Mouse (Mus musculus): ENCODE measurements around the gene Gm20403. TPM values are rescaled to one million over a fixed set of nuclear protein-coding genes. Genes with fewer than 3 reads are reported as not detected.

Gene Gm20403
- polyA plus RNA-seq, 1 experiment from 2014 or later, result not detected

DNA sequence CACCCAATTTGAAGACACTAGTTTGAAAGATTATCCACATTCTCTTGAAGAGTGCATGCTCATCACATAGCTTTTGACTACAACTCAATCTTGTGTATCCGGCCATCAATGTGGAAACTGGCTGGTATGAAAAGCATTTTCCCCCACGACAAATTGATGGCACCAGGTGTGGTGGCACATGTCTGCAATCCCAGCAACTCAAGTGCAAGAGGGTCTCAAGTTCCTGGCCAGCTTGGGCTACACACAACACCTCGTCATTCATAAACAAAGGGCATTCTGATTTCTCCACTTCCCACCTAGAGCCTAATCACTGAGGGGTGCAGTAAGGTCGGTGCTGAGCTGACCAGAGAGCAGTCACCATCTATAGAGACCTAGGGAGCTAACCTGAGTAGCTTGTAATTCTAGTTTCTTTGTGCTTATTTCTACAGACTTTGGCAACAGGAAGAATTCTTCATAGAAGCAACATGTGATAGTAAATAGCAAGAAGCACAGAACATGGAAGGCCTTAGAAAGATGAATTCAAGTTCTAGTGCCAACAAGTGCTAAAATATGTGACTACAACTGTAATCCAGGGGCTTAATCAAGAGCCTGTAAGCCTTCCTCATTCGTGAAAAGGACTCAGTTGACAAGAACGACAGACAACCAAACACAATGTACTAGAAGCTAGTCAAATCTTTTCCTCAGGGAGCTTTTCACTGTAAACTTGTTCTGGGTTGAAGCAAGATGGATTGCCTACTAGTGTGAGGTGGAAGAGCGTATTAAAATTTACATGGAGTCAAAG is 3.2 kb downstream of the Gm20403 start:
- no peak overlapping the region for H3K4me3 ChIP-seq (ENCODE audit: low read length)
- H3K4me2 ChIP-seq (ENCODE audit: low read depth, low read length), result no peak overlapping the region
- H3K27me3 ChIP-seq (ENCODE audit: control insufficient read depth, insufficient read depth, low read depth, low read length), result no peaks in the 10 kb centered on the region
- H3K9ac ChIP-seq (ENCODE audit: low read length), result no peak overlapping the region
- H3K9me3 ChIP-seq (ENCODE audit: control insufficient read depth, low read length), result no peaks in the 10 kb centered on the region
- H3K27ac ChIP-seq (ENCODE audit: low read length), result no peak overlapping the region
- 78% methylated on average over 7 of the region's 7 CpGs for WGBS
- ATAC-seq (ENCODE audit: low read depth), result no peak
- no peaks in the 10 kb centered on the region for H3K36me3 ChIP-seq (ENCODE audit: control insufficient read depth, insufficient read depth, low read length)
- peaks cover 8% of the 10 kb centered on the region; the same call in 1 of the 2 replicates for H3K4me1 ChIP-seq (replicated peaks; ENCODE audit: control insufficient read depth, insufficient read depth, low read length)

- Histone ChIP-seq H3K27ac (ENCODE audit: low read length) (no peak overlapping the region), H3K9me3 (ENCODE audit: control insufficient read depth, low read length) (no peaks in the 10 kb centered on the region), H3K4me1 (replicated peaks; ENCODE audit: control insufficient read depth, insufficient read depth, low read length) (peaks cover 8% of the 10 kb centered on the region; the same call in 1 of the 2 replicates), H3K9ac (ENCODE audit: low read length) (no peak overlapping the region), H3K27me3 (ENCODE audit: control insufficient read depth, insufficient read depth, low read depth, low read length) (no peaks in the 10 kb centered on the region), H3K36me3 (ENCODE audit: control insufficient read depth, insufficient read depth, low read length) (no peaks in the 10 kb centered on the region), H3K4me2 (ENCODE audit: low read depth, low read length) (no peak overlapping the region), H3K4me3 (ENCODE audit: low read length) (no peak overlapping the region)
- WGBS, result 81% methylated on average over 6 of the region's 6 CpGs
- ATAC-seq (ENCODE audit: low read depth), result no peak
These were observed 4.4 kb downstream of the Gm20403 start for GRCm38 (mm10) chr12:54981962-54982361.

GRCm38 (mm10) chr12:54980939-54981338 is 5.4 kb downstream of the Gm20403 start:
- no peaks in the 10 kb centered on the region for H3K9me3 ChIP-seq (ENCODE audit: control insufficient read depth, low read length)
- 85% methylated on average over 5 of the region's 5 CpGs for WGBS
- peaks cover 8% of the 10 kb centered on the region; the same call in 1 of the 2 replicates for H3K4me1 ChIP-seq (replicated peaks; ENCODE audit: control insufficient read depth, insufficient read depth, low read length)
- no peak overlapping the region for H3K4me2 ChIP-seq (ENCODE audit: low read depth, low read length)
- no peak overlapping the region for H3K4me3 ChIP-seq (ENCODE audit: low read length)
- no peak for ATAC-seq (ENCODE audit: low read depth)
- H3K27ac ChIP-seq (ENCODE audit: low read length), result no peak overlapping the region
- H3K9ac ChIP-seq (ENCODE audit: low read length), result no peak overlapping the region
- H3K27me3 ChIP-seq (ENCODE audit: control insufficient read depth, insufficient read depth, low read depth, low read length), result no peaks in the 10 kb centered on the region
- H3K36me3 ChIP-seq (ENCODE audit: control insufficient read depth, insufficient read depth, low read length), result no peaks in the 10 kb centered on the region

DNA sequence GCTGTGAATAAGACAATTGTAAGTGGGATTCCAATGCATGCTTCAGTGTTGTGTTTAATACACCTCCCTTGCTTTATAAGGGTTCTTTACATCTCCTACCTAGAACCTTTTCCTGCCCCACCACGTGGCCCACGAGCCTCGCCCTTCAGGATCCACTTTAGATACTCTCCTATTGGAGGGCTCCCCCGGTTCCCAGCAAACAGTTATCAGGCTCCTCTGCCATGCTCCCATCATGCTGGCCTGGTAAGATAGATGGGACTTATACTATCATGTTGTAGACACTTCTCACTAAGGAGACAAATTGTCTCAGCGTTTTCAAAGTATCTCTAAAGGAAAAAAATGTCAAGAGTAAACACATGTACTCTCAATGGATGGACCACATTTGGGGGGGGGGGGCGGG is 5.8 kb downstream of the Gm20403 start:
- Histone ChIP-seq H3K9me3 (ENCODE audit: control insufficient read depth, low read length) (no peaks in the 10 kb centered on the region), H3K4me1 (replicated peaks; ENCODE audit: control insufficient read depth, insufficient read depth, low read length) (peaks cover 8% of the 10 kb centered on the region; the same call in 1 of the 2 replicates), H3K27me3 (ENCODE audit: control insufficient read depth, insufficient read depth, low read depth, low read length) (no peaks in the 10 kb centered on the region), H3K36me3 (ENCODE audit: control insufficient read depth, insufficient read depth, low read length) (no peaks in the 10 kb centered on the region), H3K9ac (ENCODE audit: low read length) (no peak overlapping the region), H3K4me2 (ENCODE audit: low read depth, low read length) (no peak overlapping the region), H3K27ac (ENCODE audit: low read length) (no peak overlapping the region), H3K4me3 (ENCODE audit: low read length) (no peak overlapping the region)
- ATAC-seq (ENCODE audit: low read depth), result no peak
- WGBS, result 49% methylated on average over 6 of the region's 6 CpGs

GRCm38 (mm10) chr12:54969033-54969432 is 17.3 kb downstream of the Gm20403 start:
- H3K36me3 ChIP-seq (ENCODE audit: control insufficient read depth, insufficient read depth, low read length), result peaks cover 10% of the 10 kb centered on the region; the same call in 1 of the 2 replicates
- no peak overlapping the region for H3K4me2 ChIP-seq (ENCODE audit: low read depth, low read length)

GRCm38 (mm10) chr12:54965532-54966160 is 20.7 kb downstream of the Gm20403 start:
- ATAC-seq (ENCODE audit: low read depth), result no peak
- Histone ChIP-seq H3K9me3 (ENCODE audit: control insufficient read depth, low read length) (no peaks in the 10 kb centered on the region), H3K27ac (ENCODE audit: low read length) (no peak overlapping the region), H3K9ac (ENCODE audit: low read length) (no peak overlapping the region), H3K4me3 (ENCODE audit: low read length) (no peak overlapping the region), H3K4me2 (ENCODE audit: low read depth, low read length) (no peak overlapping the region), H3K27me3 (ENCODE audit: control insufficient read depth, insufficient read depth, low read depth, low read length) (no peaks in the 10 kb centered on the region), H3K4me1 (replicated peaks; ENCODE audit: control insufficient read depth, insufficient read depth, low read length) (no peaks in the 10 kb centered on the region), H3K36me3 (ENCODE audit: control insufficient read depth, insufficient read depth, low read length) (peaks cover 4% of the 10 kb centered on the region; the same call in 1 of the 2 replicates)
- 95% methylated on average over 4 of the region's 4 CpGs for WGBS

More at GRCm38 (mm10) chr12:54969033-54969432, 17.3 kb downstream of the Gm20403 start:
- no peaks in the 10 kb centered on the region for H3K9me3 ChIP-seq (ENCODE audit: control insufficient read depth, low read length)
- no peak overlapping the region for H3K4me3 ChIP-seq (ENCODE audit: low read length)
- H3K27me3 ChIP-seq (ENCODE audit: control insufficient read depth, insufficient read depth, low read depth, low read length), result no peaks in the 10 kb centered on the region
- H3K27ac ChIP-seq (ENCODE audit: low read length), result no peak overlapping the region
- no peak overlapping the region for H3K9ac ChIP-seq (ENCODE audit: low read length)
- ATAC-seq (ENCODE audit: low read depth), result no peak
- WGBS, result 63% methylated on average over 3 of the region's 3 CpGs
- H3K4me1 ChIP-seq (replicated peaks; ENCODE audit: control insufficient read depth, insufficient read depth, low read length), result no peaks in the 10 kb centered on the region

- Histone ChIP-seq H3K4me2 (ENCODE audit: low read depth, low read length) (no peak overlapping the region), H3K4me3 (ENCODE audit: low read length) (no peak overlapping the region), H3K9ac (ENCODE audit: low read length) (no peak overlapping the region), H3K27ac (ENCODE audit: low read length) (no peak overlapping the region), H3K36me3 (ENCODE audit: control insufficient read depth, insufficient read depth, low read length) (peaks cover 6% of the 10 kb centered on the region; the same call in 1 of the 2 replicates), H3K4me1 (replicated peaks; ENCODE audit: control insufficient read depth, insufficient read depth, low read length) (no peaks in the 10 kb centered on the region), H3K27me3 (ENCODE audit: control insufficient read depth, insufficient read depth, low read depth, low read length) (no peaks in the 10 kb centered on the region), H3K9me3 (ENCODE audit: control insufficient read depth, low read length) (no peaks in the 10 kb centered on the region)
- 47% methylated on average over 2 of the region's 2 CpGs for WGBS
- no peak for ATAC-seq (ENCODE audit: low read depth)
These were observed 26.8 kb downstream of the Gm20403 start for GRCm38 (mm10) chr12:54959569-54959968.

- 73% methylated on average over 2 of the region's 2 CpGs for WGBS
- no peaks in the 10 kb centered on the region for H3K9me3 ChIP-seq (ENCODE audit: control insufficient read depth, low read length)
These were observed 29.4 kb downstream of the Gm20403 start for GRCm38 (mm10) chr12:54956974-54957373.

GRCm38 (mm10) chr12:54956457-54956856 is 29.9 kb downstream of the Gm20403 start:
- no peaks in the 10 kb centered on the region for H3K9me3 ChIP-seq (ENCODE audit: control insufficient read depth, low read length)
- no peaks in the 10 kb centered on the region for H3K27me3 ChIP-seq (ENCODE audit: control insufficient read depth, insufficient read depth, low read depth, low read length)
- WGBS, result 93% methylated on average over 4 of the region's 4 CpGs
- H3K4me2 ChIP-seq (ENCODE audit: low read depth, low read length), result no peak overlapping the region
- peaks cover 8% of the 10 kb centered on the region; the same call in 1 of the 2 replicates for H3K36me3 ChIP-seq (ENCODE audit: control insufficient read depth, insufficient read depth, low read length)
- H3K4me1 ChIP-seq (replicated peaks; ENCODE audit: control insufficient read depth, insufficient read depth, low read length), result no peaks in the 10 kb centered on the region
- H3K27ac ChIP-seq (ENCODE audit: low read length), result no peak overlapping the region
- no peak overlapping the region for H3K9ac ChIP-seq (ENCODE audit: low read length)
- H3K4me3 ChIP-seq (ENCODE audit: low read length), result no peak overlapping the region
- ATAC-seq (ENCODE audit: low read depth), result no peak

More at GRCm38 (mm10) chr12:54956974-54957373, 29.4 kb downstream of the Gm20403 start:
- H3K9ac ChIP-seq (ENCODE audit: low read length), result no peak overlapping the region
- H3K36me3 ChIP-seq (ENCODE audit: control insufficient read depth, insufficient read depth, low read length), result peaks cover 8% of the 10 kb centered on the region; the same call in 1 of the 2 replicates
- no peaks in the 10 kb centered on the region for H3K27me3 ChIP-seq (ENCODE audit: control insufficient read depth, insufficient read depth, low read depth, low read length)
- no peak overlapping the region for H3K27ac ChIP-seq (ENCODE audit: low read length)
- no peak overlapping the region for H3K4me2 ChIP-seq (ENCODE audit: low read depth, low read length)
- ATAC-seq (ENCODE audit: low read depth), result no peak
- H3K4me1 ChIP-seq (replicated peaks; ENCODE audit: control insufficient read depth, insufficient read depth, low read length), result no peaks in the 10 kb centered on the region
- no peak overlapping the region for H3K4me3 ChIP-seq (ENCODE audit: low read length)

All from lung, embryonic 16.5 days (tissue).